Mouse (Mus musculus) heart, adult 2 months (tissue): Measurements from ENCODE around the gene 5430427O19Rik.

ENCODE experiments used
- CTCF ChIP-seq: fragments of 200-600 bp; IDR thresholded peaks from 2 replicates; pipeline ENCODE4 v1.8.1; 2022; ENCODE audit warnings: antibody characterized with exemption, mild to moderate bottlenecking, moderate library complexity
- POLR2A ChIP-seq: fragments of 200-500 bp; IDR thresholded peaks from 2 replicates; pipeline ENCODE4 v1.6.1; 2011; ENCODE audit warnings: mild to moderate bottlenecking, low read depth, low read length, control low read depth; ENCODE audit not compliant: insufficient read depth

DNA sequence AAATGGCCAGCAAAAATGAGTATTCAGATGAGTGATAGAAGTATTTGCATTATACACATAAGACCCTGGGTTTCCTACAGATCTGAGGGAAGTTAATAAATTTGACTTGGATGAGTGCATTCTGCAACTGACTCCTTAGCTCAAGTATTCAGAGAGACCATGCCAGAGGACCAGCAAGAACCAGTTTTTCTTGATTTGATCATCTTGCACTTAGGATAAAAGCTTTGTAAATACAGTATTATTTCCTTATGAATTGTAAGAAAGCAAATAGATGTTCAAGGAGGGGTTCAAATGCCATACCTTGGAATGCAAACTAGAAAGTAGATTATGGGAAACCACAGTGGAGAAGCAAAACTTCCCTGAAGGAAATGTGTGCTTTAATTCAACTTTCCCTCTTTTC is 13.0 kb upstream of the 5430427O19Rik start:
- TF ChIP-seq CTCF (no peak), POLR2A (no peak)
